Mouse (Mus musculus) cortical plate, adult 2 months (tissue): ENCODE data around the gene Klhl36.

Experiments used
- CTCF ChIP-seq: fragments of 200-500 bp; IDR thresholded peaks from 2 replicates; pipeline ENCODE4 v1.5.1; 2011; ENCODE audit warnings: mild to moderate bottlenecking, control low read depth, low read length; ENCODE audit not compliant: insufficient read depth; ENCODE audit errors: extremely low read depth
- POLR2A ChIP-seq: fragments of 200-500 bp; IDR thresholded peaks from 2 replicates; pipeline ENCODE4 v1.6.1; 2011; ENCODE audit warnings: mild to moderate bottlenecking, low read length, control low read depth; ENCODE audit not compliant: insufficient read depth; ENCODE audit errors: extremely low read depth

DNA sequence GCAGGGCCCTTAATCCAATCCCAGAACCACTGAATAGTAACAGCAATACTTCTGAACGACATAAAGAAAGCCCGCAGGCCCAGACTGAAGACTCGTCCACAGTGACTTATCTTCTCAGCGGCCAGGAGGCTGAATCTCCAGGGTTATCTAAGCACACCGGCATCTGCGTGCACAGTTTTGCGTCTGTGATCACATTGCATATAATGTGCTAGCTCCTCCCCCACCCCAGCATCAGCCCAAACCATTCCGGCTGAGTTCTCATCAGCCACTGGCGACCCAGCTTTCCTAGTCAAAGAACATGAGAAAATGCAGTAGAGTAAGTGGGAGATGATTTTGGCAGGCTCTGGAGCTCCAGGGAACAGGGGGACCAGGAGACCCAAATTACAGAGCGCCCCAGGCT is 33.1 kb upstream of the Klhl36 start:
- no peak for TF ChIP-seq POLR2A
- TF ChIP-seq CTCF, result no peak
